In the genomic region with DNA sequence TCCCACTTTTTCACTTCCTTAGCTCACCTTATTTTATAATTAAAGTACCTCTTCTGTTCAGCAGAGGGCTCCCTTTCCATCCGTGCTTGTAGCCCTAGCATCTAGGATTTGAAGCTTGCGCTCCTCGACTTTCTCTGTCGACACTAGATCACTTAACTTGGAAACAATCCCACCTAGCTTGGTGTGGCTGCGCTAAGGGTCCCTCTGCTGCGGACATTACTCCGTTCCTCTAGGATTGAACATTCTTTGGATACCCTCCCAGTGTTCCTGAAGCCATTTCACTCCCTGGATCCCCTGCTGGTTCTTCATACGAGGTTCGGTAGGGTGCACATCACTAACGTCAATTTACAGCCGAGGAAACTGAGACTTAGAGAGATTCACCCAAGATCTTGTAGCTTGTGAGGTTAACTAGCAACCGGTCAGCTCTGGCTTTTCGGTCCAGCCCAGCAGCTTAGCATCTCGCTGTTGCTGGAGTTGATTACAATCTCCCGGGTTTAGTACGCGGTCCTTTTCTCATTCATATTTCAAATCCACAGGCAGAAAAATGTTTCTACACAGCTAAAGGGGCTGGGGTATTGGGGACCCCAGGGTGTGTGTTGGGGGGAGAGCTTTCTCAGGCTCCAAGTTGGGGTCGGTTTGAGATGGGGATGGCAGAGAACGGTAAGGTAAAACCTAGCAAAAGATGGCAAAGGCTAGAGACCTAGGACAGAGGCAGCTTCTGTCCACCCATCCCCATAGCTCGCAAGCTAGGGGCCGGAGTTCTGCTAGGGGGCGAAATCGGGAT, we compare ENCODE assay signal across 8 mouse cellular contexts. TPM values are rescaled to one million over a fixed set of nuclear protein-coding genes. Genes with fewer than 3 reads are reported as not detected.
DNase-seq lines count a peak whose midpoint lies in the region; ATAC-seq and TF ChIP-seq lines count a peak whose summit lies in the region.

No protein-coding gene starts in this region.

- intact Hi-C loops in gastrocnemius, adult 2 months (cut with DNase I): loop anchor here (1.0 to 10.0 kb wide), 2 partner anchors 88 to 274 kb away; no protein-coding TSS in a partner anchor
- intact Hi-C loops in gastrocnemius, postnatal 14 days (cut with DNase I; ENCODE audit: low total_unique reads): no loop called here

- no peak for DNase-seq in gastrocnemius, adult 2 months
- DNase-seq in gastrocnemius, postnatal 14 days: no peak
- peak; percentile 86 for DNase-seq in embryo, embryonic 10.5 days (ENCODE audit: low spot score)

- peak overlapping the region; percentile 74 for H3K4me3 ChIP-seq in gastrocnemius, adult 2 months
- H3K4me3 ChIP-seq in heart, embryonic 12.5 days: peak overlapping the region; percentile 49
- H3K4me3 ChIP-seq in kidney, embryonic 15.5 days (replicated peaks): peak overlapping the region; percentile 64
- peak overlapping the region; percentile 44 for H3K4me3 ChIP-seq in liver, embryonic 12.5 days
- H3K4me3 ChIP-seq in neural tube, embryonic 14.5 days (ENCODE audit: low read depth, low read length): peak overlapping the region; percentile 76

- peak overlapping the region; percentile 81 for H3K4me2 ChIP-seq in heart, embryonic 12.5 days
- H3K4me2 ChIP-seq in kidney, embryonic 15.5 days: peak overlapping the region; percentile 99
- peak overlapping the region; percentile 64 for H3K4me2 ChIP-seq in liver, embryonic 12.5 days
- peak overlapping the region; percentile 86 for H3K4me2 ChIP-seq in neural tube, embryonic 14.5 days (ENCODE audit: low read depth, low read length)

- WGBS in heart, embryonic 12.5 days: 2% methylated on average over 23 of the region's 23 CpGs
- WGBS in kidney, embryonic 15.5 days: under 1% methylated on average over 23 of the region's 23 CpGs
- WGBS in liver, embryonic 12.5 days (ENCODE audit: insufficient replicate concordance): 5% methylated on average over 23 of the region's 23 CpGs
- WGBS in neural tube, embryonic 14.5 days: under 1% methylated on average over 23 of the region's 23 CpGs

- no peak overlapping the region for H3K27ac ChIP-seq in gastrocnemius, adult 2 months
- H3K27ac ChIP-seq in heart, embryonic 12.5 days (ENCODE audit: poor library complexity, severe bottlenecking): no peak overlapping the region
- H3K27ac ChIP-seq in kidney, embryonic 15.5 days: no peak overlapping the region
- H3K27ac ChIP-seq in liver, embryonic 12.5 days: no peak overlapping the region
- no peak overlapping the region; the same call in 1 of the 2 replicates for H3K27ac ChIP-seq in neural tube, embryonic 14.5 days (ENCODE audit: low read depth, low read length)

- no peak overlapping the region for H3K9ac ChIP-seq in heart, embryonic 12.5 days
- H3K9ac ChIP-seq in kidney, embryonic 15.5 days: no peak overlapping the region
- H3K9ac ChIP-seq in liver, embryonic 12.5 days: no peak overlapping the region
- no peak overlapping the region for H3K9ac ChIP-seq in neural tube, embryonic 14.5 days (replicated peaks; ENCODE audit: low read depth, low read length)

- H3K27me3 ChIP-seq in heart, embryonic 12.5 days (replicated peaks): peaks cover 89% of the 10 kb centered on the region
- H3K27me3 ChIP-seq in kidney, embryonic 15.5 days: peaks cover 82% of the 10 kb centered on the region
- H3K27me3 ChIP-seq in liver, embryonic 12.5 days (replicated peaks): peaks cover 84% of the 10 kb centered on the region
- H3K27me3 ChIP-seq in neural tube, embryonic 14.5 days (ENCODE audit: control insufficient read depth, insufficient read depth, low read length): no peaks in the 10 kb centered on the region

- ATAC-seq in heart, embryonic 12.5 days (ENCODE audit: insufficient number of reproducible peaks, low FRiP score): no peak
- no peak for ATAC-seq in kidney, embryonic 15.5 days (replicated peaks; ENCODE audit: low FRiP score)
- no peak for ATAC-seq in liver, embryonic 12.5 days
- peak; percentile 35; the same call in 1 of the 2 replicates for ATAC-seq in neural tube, embryonic 14.5 days (ENCODE audit: low read depth)
- ATAC-seq in monocyte, adult 5-6 weeks (replicated peaks; ENCODE audit: insufficient number of reproducible peaks, low FRiP score, low TSS enrichment, poor library complexity, severe bottlenecking): no peak

- H3K36me3 ChIP-seq in heart, embryonic 12.5 days: no peaks in the 10 kb centered on the region
- no peaks in the 10 kb centered on the region for H3K36me3 ChIP-seq in kidney, embryonic 15.5 days
- H3K36me3 ChIP-seq in liver, embryonic 12.5 days: no peaks in the 10 kb centered on the region
- no peaks in the 10 kb centered on the region for H3K36me3 ChIP-seq in neural tube, embryonic 14.5 days (ENCODE audit: control insufficient read depth, insufficient read depth, low read length)

- peaks cover 19% of the 10 kb centered on the region for H3K4me1 ChIP-seq in heart, embryonic 12.5 days (replicated peaks)
- H3K4me1 ChIP-seq in kidney, embryonic 15.5 days: peaks cover 35% of the 10 kb centered on the region
- H3K4me1 ChIP-seq in liver, embryonic 12.5 days: no peaks in the 10 kb centered on the region; the same call in 1 of the 2 replicates
- peaks cover 7% of the 10 kb centered on the region; the same call in 1 of the 2 replicates for H3K4me1 ChIP-seq in neural tube, embryonic 14.5 days (ENCODE audit: control insufficient read depth, insufficient read depth, low read length)

- H3K9me3 ChIP-seq in heart, embryonic 12.5 days (replicated peaks): no peaks in the 10 kb centered on the region
- H3K9me3 ChIP-seq in kidney, embryonic 15.5 days (replicated peaks): no peaks in the 10 kb centered on the region
- H3K9me3 ChIP-seq in liver, embryonic 12.5 days (replicated peaks): no peaks in the 10 kb centered on the region
- H3K9me3 ChIP-seq in neural tube, embryonic 14.5 days (ENCODE audit: control insufficient read depth, low read length): no peaks in the 10 kb centered on the region

- peak; percentile 75 for TF ChIP-seq CTCF in gastrocnemius, adult 2 months (IDR thresholded peaks at IDR 0.05)

RNA-seq across cellular contexts. Expression of a gene that starts 0.4 kb away (rescaled TPM):
- under 1 TPM; 0.22 to 0.26 TPM for total RNA-seq in gastrocnemius, adult 2 months (2021)
- total RNA-seq in gastrocnemius, postnatal 14 days (2021): 1 to 10 TPM; 1.1 to 2.1 TPM
- polyA plus RNA-seq in heart, embryonic 12.5 days (2016; fragmentation: Nextera tagmentation; extraction: Ambion mirVana): 2.7 and 3.2 TPM in 2 replicates
- 6.2 and 6.8 TPM in 2 replicates for polyA plus RNA-seq in kidney, embryonic 15.5 days (2015; fragmentation: Nextera tagmentation; extraction: Ambion mirVana)
- polyA plus RNA-seq in liver, embryonic 12.5 days (2016; fragmentation: Nextera tagmentation; extraction: Ambion mirVana): 0.17 and 0.62 TPM in 2 replicates
- 18.1 and 21.4 TPM in 2 replicates for polyA plus RNA-seq in neural tube, embryonic 14.5 days (2014; fragmentation: Nextera tagmentation; extraction: Ambion mirVana)
- total RNA-seq in monocyte, adult 5-6 weeks (2017): not detected in 3 replicates

RNA-seq across cellular contexts. Expression of a gene that starts 49.9 kb away (rescaled TPM):
- 1 to 10 TPM; 1.2 to 2.5 TPM for total RNA-seq in gastrocnemius, adult 2 months (2021)
- 1 to 10 TPM; 6.7 TPM for total RNA-seq in gastrocnemius, postnatal 14 days (2021)
- polyA plus RNA-seq in heart, embryonic 12.5 days (2016; fragmentation: Nextera tagmentation; extraction: Ambion mirVana): 31.6 and 32.9 TPM in 2 replicates
- polyA plus RNA-seq in kidney, embryonic 15.5 days (2015; fragmentation: Nextera tagmentation; extraction: Ambion mirVana): 49.4 and 52.8 TPM in 2 replicates
- 46.5 and 49.4 TPM in 2 replicates for polyA plus RNA-seq in liver, embryonic 12.5 days (2016; fragmentation: Nextera tagmentation; extraction: Ambion mirVana)
- 3.2 and 7.4 TPM in 2 replicates for polyA plus RNA-seq in neural tube, embryonic 14.5 days (2014; fragmentation: Nextera tagmentation; extraction: Ambion mirVana)
- total RNA-seq in monocyte, adult 5-6 weeks (2017): not detected in 3 replicates
